Mouse (Mus musculus) layer of hippocampus, adult 9-10 months (tissue): Measurements from ENCODE around the gene Gpr89.

Source experiments
- DNase-seq: peaks from one replicate; pipeline ENCODE4 v3.0.0; 2022; ENCODE audit warnings: low spot score

The Gpr89 gene

GRCm38 (mm10) chr3:96869091-96869490 is 36.1 kb downstream of the Gpr89 start:
- no peak for DNase-seq

GRCm38 (mm10) chr3:96868566-96868965 is 36.6 kb downstream of the Gpr89 start:
- no peak for DNase-seq

GRCm38 (mm10) chr3:96867863-96868262 is 37.3 kb downstream of the Gpr89 start:
- no peak for DNase-seq

GRCm38 (mm10) chr3:96860498-96860897 is 44.6 kb downstream of the Gpr89 start:
- no peak for DNase-seq

- DNase-seq = no peak
Measured at GRCm38 (mm10) chr3:96855833-96856232, 49.3 kb downstream of the Gpr89 start.

GRCm38 (mm10) chr3:96854376-96854775 is 50.8 kb downstream of the Gpr89 start:
- no peak for DNase-seq

GRCm38 (mm10) chr3:96852561-96852960 is 52.6 kb downstream of the Gpr89 start:
- DNase-seq = no peak

GRCm38 (mm10) chr3:96849168-96849727 is 55.9 kb downstream of the Gpr89 start:
- DNase-seq = no peak

GRCm38 (mm10) chr3:96848470-96848869 is 56.7 kb downstream of the Gpr89 start:
- no peak for DNase-seq

- DNase-seq = no peak
Measured at GRCm38 (mm10) chr3:96847661-96848060, 57.5 kb downstream of the Gpr89 start.

GRCm38 (mm10) chr3:96846985-96847384 is 58.2 kb downstream of the Gpr89 start:
- DNase-seq = no peak

- DNase-seq = no peak
Measured at GRCm38 (mm10) chr3:96845806-96846205, 59.3 kb downstream of the Gpr89 start.

GRCm38 (mm10) chr3:96845191-96845590 is 60.0 kb downstream of the Gpr89 start:
- DNase-seq = no peak

- DNase-seq = no peak
Measured at GRCm38 (mm10) chr3:96838996-96839645, 66.0 kb downstream of the Gpr89 start.

- no peak for DNase-seq
Measured at GRCm38 (mm10) chr3:96836414-96836813, 68.7 kb downstream of the Gpr89 start.

GRCm38 (mm10) chr3:96834587-96835348 is 70.4 kb downstream of the Gpr89 start:
- DNase-seq = no peak

GRCm38 (mm10) chr3:96832930-96833329 is 72.2 kb downstream of the Gpr89 start:
- DNase-seq = no peak

- DNase-seq = no peak
Measured at GRCm38 (mm10) chr3:96829856-96830255, 75.3 kb downstream of the Gpr89 start.

- no peak for DNase-seq
Measured at GRCm38 (mm10) chr3:96828984-96829383, 76.2 kb downstream of the Gpr89 start, which contains the start of the genes Pdzk1 and Cd160. Pdzk1 (plus strand) TSS chr3:96829284. Cd160 (minus strand) TSS chr3:96829351.

- DNase-seq = no peak
Measured at GRCm38 (mm10) chr3:96828308-96828864, 76.8 kb downstream of the Gpr89 start.

- DNase-seq = no peak
Measured at GRCm38 (mm10) chr3:96825261-96825660, 79.9 kb downstream of the Gpr89 start.

- no peak for DNase-seq
Measured at GRCm38 (mm10) chr3:96824614-96825013, 80.5 kb downstream of the Gpr89 start.

- DNase-seq = no peak
Measured at GRCm38 (mm10) chr3:96823701-96824100, 81.4 kb downstream of the Gpr89 start.
